Mouse (Mus musculus) retina, adult 2 months (tissue): ENCODE results near the gene Rtn1.

Source experiments
- DNase-seq: peaks from one replicate; pipeline ENCODE4 v3.0.0-alpha.2; 2012; ENCODE audit warnings: low read depth, low spot score

Gene Rtn1

GRCm38 (mm10) chr12:72229451-72230196 lies 179.2 kb downstream of the Rtn1 start:
- no peak for DNase-seq

- peak; percentile 26 for DNase-seq
These were observed 181.1 kb downstream of the Rtn1 start for GRCm38 (mm10) chr12:72227731-72228130.

GRCm38 (mm10) chr12:72225371-72225770 lies 183.5 kb downstream of the Rtn1 start:
- DNase-seq: no peak

GRCm38 (mm10) chr12:72223557-72224102 lies 185.2 kb downstream of the Rtn1 start:
- no peak for DNase-seq

GRCm38 (mm10) chr12:72213554-72213953 lies 195.3 kb downstream of the Rtn1 start:
- DNase-seq: no peak

GRCm38 (mm10) chr12:72200828-72201227 lies 208.0 kb downstream of the Rtn1 start:
- no peak for DNase-seq

GRCm38 (mm10) chr12:72197925-72198486 lies 210.8 kb downstream of the Rtn1 start:
- no peak for DNase-seq

- no peak for DNase-seq
These were observed 211.4 kb downstream of the Rtn1 start for GRCm38 (mm10) chr12:72197434-72197833.

- DNase-seq: no peak
These were observed 223.9 kb downstream of the Rtn1 start, which contains the start of gene Ccdc175 for GRCm38 (mm10) chr12:72184929-72185328. Ccdc175 (minus strand) TSS chr12:72185029.

- no peak for DNase-seq
These were observed 229.3 kb downstream of the Rtn1 start for GRCm38 (mm10) chr12:72179561-72179960.

GRCm38 (mm10) chr12:72178322-72178721 lies 230.5 kb downstream of the Rtn1 start:
- DNase-seq: no peak
